Mouse (Mus musculus): ENCODE measurements around the gene Commd9. TPM values are rescaled to one million over a fixed set of nuclear protein-coding genes. Genes with fewer than 3 reads are reported as not detected.

Commd9 gene
- total RNA-seq (2021): 10 to 100 TPM; 38.0 to 38.6 TPM
- long read RNA-seq, experiment 1, transcript Commd9-201 (6 exons, 1,191 nt): major isoform, 59 of 67 reads
- long read RNA-seq, experiment 1, partial matches to known transcripts: 0 of 67 reads
- long read RNA-seq, experiment 1, other reads (novel, unspliced or antisense): 8 of 67 reads
- long read RNA-seq, experiment 2, transcript Commd9-201 (6 exons, 1,191 nt): major isoform, 52 of 55 reads
- long read RNA-seq, experiment 2, partial matches to known transcripts: 2 of 55 reads
- long read RNA-seq, experiment 2, other reads (novel, unspliced or antisense): 1 of 55 reads

- peak; percentile 95 to 96 for DNase-seq (ENCODE audit: low spot score in 2 of 2)
Observed at GRCm38 (mm10) chr2:101885768-101886438, at the start of gene Commd9. Gene Commd9 (plus strand): TSS chr2:101886247.

GRCm38 (mm10) chr2:101842756-101843155 is 43.3 kb upstream of the Commd9 start:
- DNase-seq (ENCODE audit: low spot score in 2 of 2): no peak

- no peak for DNase-seq (ENCODE audit: low spot score in 2 of 2)
Observed at GRCm38 (mm10) chr2:101854792-101855191, 31.3 kb upstream of the Commd9 start.

GRCm38 (mm10) chr2:101856174-101856573 is 29.9 kb upstream of the Commd9 start:
- DNase-seq (ENCODE audit: low spot score in 2 of 2): no peak

GRCm38 (mm10) chr2:101860920-101861485 is 25.0 kb upstream of the Commd9 start:
- no peak for DNase-seq (ENCODE audit: low spot score in 2 of 2)

- DNase-seq (ENCODE audit: low spot score in 2 of 2): no peak
Observed at GRCm38 (mm10) chr2:101862219-101863123, 23.6 kb upstream of the Commd9 start.

- DNase-seq (ENCODE audit: low spot score in 2 of 2): no peak
Observed at GRCm38 (mm10) chr2:101868683-101869082, 17.4 kb upstream of the Commd9 start.

GRCm38 (mm10) chr2:101871179-101871578 is 14.9 kb upstream of the Commd9 start:
- peak; percentile 42 to 61 for DNase-seq (ENCODE audit: low spot score in 2 of 2)

GRCm38 (mm10) chr2:101881471-101882162 is 4.4 kb upstream of the Commd9 start:
- DNase-seq (ENCODE audit: low spot score in 2 of 2): no peak

- no peak for DNase-seq (ENCODE audit: low spot score in 2 of 2)
Observed at GRCm38 (mm10) chr2:101882998-101883397, 3.0 kb upstream of the Commd9 start, which contains the start of gene Prr5l. Gene Prr5l (minus strand): TSS chr2:101883027.

GRCm38 (mm10) chr2:101884286-101884685 is 1.8 kb upstream of the Commd9 start:
- no peak for DNase-seq (ENCODE audit: low spot score in 2 of 2)

GRCm38 (mm10) chr2:101888886-101889285 is 2.8 kb downstream of the Commd9 start:
- no peak for DNase-seq (ENCODE audit: low spot score in 2 of 2)

GRCm38 (mm10) chr2:101891143-101891542 is 5.1 kb downstream of the Commd9 start:
- DNase-seq (ENCODE audit: low spot score in 2 of 2): no peak

- DNase-seq (ENCODE audit: low spot score in 2 of 2): no peak
Observed at GRCm38 (mm10) chr2:101894126-101894525, 8.1 kb downstream of the Commd9 start.

GRCm38 (mm10) chr2:101896425-101897204 is 10.6 kb downstream of the Commd9 start:
- no peak for DNase-seq (ENCODE audit: low spot score in 2 of 2)

- DNase-seq (ENCODE audit: low spot score in 2 of 2): no peak
Observed at GRCm38 (mm10) chr2:101902196-101902595, 16.1 kb downstream of the Commd9 start.

- peak; percentile 76 to 89 for DNase-seq (ENCODE audit: low spot score in 2 of 2)
Observed at GRCm38 (mm10) chr2:101905534-101906378, 19.7 kb downstream of the Commd9 start.

GRCm38 (mm10) chr2:101906379-101906690 is 20.3 kb downstream of the Commd9 start:
- DNase-seq (ENCODE audit: low spot score in 2 of 2): no peak

All from left cerebral cortex, adult 18-20 months (tissue).